Mouse (Mus musculus) thymus, postnatal 4 days (tissue): ENCODE results near the gene Ccnyl1.

ENCODE experiments used
- DNase-seq: peaks from one replicate; pipeline ENCODE4 v3.0.0; 2021

Ccnyl1 gene

DNA sequence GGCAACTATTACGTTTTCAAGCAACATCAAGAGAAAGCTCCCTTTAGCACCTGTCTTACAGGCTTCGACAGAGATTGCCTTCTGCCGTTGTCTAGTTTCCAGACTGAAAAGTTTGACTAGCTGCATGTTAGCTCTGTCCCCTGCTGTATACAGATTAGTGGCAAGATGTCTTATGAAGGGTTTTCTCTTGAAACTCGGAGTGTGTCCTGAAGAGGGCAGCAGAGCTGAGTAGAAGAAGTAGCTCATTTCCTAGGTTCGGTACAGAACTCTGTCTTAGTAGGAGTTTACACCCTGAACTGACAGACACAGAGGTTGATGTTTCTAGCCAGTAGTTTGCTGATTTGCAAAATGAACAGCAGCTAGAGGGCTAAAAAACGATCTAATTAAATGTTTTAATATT lies 15.0 kb downstream of the Ccnyl1 start:
- peak; percentile 81 for DNase-seq

DNA sequence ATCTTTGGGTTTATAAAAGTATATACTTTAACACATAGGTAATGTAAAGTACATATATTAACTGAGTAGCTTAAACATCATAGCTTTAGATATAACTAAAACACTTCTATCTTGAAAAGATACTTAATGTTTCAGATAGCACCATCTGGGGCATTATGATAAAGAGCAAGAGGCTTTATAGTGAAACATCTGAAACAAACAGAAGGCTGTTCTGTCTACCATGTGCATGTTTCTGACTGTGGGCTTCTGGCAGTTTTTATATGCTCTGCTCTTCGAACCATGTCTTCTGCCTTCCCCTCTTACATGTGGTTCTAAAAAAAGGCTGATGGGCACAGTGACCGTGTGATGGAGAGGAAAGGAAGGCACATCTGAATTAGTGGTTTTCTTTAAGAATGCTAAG lies 16.4 kb downstream of the Ccnyl1 start:
- DNase-seq = no peak

DNA sequence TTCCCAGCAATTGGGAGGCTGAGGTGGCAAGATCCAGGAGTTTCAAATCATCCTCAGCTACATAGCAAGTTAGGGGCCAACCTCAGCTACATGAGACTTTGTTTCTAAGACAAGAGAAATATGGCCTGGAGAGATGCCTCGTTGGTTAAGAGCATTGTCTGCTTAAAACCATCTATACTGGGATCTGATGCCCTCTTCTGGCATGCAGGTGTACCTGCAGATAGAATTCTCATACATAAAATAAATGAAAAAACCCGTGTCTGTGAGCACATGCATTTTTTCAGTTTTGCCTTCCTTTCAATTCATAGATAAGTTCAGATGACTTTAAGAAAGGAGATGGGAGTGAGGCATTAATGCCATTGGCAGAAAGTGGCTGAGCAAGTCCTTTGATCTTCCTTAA lies 19.6 kb downstream of the Ccnyl1 start:
- peak; percentile 16 for DNase-seq

DNA sequence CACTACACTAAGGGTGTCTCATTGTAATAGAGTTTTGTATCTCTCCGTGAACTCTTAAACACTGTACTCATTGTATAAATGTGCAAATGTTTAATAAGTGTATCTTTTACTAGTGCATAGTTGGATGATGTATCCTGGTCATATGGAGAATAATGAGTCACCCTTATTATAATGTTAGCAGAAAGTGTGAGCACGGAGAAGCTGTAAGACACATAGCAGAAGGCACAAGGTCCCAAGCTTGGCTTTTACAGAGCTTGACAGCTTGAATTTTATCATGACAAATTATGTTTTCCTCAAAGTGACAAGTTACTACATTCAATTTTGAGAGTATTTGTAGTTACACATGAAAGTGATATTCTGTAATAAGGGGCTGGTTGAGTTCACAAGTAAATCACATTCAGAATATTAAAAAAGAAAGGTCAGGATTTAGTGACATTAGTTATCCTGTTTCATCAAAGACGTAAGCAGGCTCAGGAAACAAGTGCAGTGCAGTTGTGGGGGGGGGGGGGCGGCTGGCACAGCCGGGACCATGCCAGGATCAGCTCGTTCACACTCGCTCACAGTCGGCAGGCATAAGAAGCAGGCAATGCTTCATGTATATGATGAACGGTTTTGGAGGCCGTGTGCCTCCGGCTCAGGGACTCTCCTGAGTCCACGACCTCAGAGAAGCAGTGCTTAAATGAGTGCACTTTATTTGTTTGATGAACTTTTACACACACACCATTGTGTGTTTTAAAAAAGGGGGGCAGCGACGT lies 21.9 kb downstream of the Ccnyl1 start:
- no peak for DNase-seq

DNA sequence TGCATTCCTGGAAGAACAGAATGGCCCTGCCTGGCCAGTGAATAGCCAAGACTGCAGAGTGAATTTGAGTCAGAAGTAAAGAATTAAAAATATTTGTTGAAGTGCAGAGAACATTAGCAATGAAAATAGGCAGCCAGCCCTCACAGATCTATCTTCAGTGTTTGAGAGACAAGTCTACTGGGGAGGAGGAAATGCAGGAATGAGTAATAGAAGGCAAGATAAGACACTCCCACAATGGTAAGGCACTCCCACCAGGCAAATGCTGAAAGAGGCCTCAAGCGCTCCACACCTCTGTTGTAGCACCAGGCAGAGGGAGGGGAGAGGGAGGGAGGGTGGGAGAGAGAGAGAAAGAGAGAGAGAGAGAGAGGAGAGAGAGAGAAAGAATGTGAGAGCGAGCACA lies 25.2 kb downstream of the Ccnyl1 start:
- no peak for DNase-seq

DNA sequence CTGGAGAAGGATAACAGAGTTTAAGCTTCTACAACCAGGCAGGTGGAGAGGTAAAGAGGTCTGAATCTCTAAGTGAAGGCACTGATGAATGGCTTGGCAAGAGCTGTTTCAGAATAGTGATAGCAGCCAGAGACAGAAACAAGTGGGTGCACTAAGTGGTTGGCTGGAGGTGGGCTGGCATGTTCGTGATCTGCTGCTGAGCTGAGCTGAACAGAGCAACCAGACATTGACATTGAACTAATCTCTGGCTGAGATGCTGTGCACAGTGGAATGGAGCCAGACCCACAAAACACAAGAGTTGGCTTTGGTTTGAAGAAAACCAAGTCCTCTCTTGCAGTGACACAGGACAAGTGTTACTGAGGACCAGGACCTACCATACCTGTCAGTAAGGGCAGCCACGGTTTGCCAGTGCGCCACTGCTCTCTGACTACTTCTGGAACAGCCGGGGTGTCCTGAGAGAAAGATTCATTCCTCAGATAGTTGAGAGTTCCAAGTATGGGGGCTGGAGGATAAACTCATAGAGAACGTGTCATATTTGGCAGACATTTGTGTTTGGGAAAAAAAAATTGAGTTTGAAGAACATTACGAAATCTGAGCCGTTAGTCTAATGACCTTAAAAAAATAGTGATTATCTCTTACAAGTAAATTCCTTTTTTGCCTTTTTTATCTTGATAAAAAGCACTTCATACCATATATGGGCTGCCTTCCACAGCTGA lies 26.5 kb downstream of the Ccnyl1 start:
- DNase-seq = no peak

DNA sequence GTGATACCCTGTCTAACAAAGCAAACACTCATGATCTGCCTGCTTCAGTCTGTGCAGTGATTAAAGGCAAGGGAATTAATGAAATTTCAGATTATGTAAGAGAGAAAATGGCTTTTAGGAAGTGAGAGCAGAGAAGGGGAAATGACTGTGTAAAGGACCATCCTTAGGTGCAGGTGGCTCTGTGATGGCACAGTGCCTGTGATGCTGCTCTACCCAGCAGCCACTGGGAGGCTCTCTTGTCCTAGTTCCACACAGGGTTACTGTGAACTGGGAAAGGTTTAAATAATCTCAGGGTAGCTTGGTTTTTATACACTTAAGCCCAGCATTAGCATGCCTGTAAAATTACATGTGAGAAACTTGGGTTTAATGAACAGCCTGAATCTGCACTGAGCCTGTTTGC lies 27.2 kb downstream of the Ccnyl1 start:
- peak; percentile 72 for DNase-seq

DNA sequence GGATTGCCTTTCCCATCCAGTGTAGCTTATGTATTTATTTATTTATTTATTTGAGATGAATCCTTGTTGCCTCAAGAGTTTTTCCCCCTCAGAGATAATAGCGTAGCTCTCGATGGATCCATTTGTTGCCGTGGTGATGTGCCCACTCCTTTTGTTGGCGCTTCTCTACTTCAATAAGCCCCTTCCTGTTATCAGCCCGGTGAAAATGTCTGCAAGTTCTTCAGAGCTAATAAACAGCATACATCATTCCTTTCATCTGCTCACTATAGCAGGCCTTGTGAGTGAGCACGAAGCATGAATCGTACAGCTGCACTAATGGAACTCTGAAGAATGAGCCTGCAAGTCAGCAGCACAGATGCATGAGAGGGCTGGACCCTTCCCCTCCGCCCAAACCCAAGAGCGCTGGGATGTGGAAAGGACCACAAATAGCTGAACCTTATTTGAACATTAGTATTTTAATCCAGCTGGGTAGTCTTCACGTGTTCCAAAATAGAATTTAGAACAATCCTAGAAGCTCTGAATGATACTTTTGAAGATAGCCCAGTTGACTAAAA lies 30.9 kb downstream of the Ccnyl1 start:
- DNase-seq = no peak

DNA sequence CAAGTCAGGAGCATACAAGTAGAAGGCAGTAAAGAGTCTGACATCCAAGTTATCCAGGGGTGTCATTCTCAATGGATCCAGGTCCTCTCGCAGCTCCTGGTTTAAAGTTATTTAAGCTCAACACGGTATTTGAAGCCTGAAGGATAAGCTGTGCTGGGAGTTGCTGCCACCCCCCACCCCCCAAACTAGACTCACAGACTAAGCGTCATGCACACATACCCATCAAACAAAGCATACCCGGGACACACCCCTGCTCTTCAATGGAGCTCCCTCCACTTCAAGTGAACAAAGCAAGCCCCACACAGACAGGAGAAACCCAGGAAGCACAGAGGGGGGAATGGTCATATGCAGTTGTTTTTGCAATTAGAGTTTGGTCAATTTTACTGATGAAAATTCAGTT lies 39.8 kb downstream of the Ccnyl1 start:
- DNase-seq = no peak

DNA sequence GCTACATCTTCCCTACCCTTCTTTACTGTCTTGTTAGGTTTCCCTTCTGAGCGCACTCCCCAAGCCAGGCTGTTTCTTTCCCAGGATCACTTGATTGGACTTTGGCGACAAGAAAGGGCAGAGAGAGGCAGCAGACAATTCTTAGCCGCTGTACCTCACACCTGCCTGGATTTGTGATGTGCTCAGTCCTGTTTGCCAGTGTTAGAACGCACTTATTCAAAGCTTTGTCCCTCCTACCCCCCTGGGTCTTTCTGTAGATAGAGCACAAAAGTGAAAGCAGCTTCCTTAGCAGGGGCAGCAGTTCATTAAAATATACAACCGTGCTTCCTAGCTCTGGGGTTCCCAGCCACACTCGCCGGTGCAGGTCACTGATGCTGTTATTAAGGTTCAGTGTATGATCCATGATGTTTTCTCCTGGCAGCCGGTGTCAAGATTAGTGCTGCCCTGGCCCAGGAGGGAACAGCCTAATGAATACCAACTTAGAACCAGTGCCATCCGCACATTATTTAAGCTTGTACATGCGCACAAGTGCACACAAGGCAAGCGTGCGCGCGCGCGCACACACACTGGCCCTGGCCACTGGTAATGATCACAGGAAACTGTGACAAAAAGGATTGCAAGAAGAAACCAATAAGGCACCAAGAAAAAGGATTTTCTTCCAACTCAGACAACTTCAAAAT lies 41.2 kb downstream of the Ccnyl1 start:
- no peak for DNase-seq

DNA sequence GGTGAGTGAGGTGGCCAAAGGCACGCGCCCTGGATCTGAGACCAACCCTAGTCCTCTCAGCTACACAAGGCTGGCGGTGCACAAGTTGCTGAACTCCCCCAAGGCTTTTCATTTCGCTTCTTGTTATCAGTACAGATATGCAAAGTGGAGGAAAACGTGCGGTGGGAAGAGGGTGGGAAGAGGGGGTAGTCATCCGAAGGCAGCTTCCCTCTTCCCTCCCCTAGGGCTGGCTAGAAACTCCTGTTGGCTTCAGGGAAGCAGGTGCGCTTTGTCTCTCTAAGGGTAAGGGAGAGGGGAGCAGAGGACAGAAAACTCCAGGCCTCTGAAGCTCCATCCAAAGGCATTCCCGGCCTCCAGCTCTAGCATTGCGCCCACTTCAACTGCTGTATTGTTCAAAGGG lies 41.9 kb downstream of the Ccnyl1 start:
- DNase-seq = no peak

DNA sequence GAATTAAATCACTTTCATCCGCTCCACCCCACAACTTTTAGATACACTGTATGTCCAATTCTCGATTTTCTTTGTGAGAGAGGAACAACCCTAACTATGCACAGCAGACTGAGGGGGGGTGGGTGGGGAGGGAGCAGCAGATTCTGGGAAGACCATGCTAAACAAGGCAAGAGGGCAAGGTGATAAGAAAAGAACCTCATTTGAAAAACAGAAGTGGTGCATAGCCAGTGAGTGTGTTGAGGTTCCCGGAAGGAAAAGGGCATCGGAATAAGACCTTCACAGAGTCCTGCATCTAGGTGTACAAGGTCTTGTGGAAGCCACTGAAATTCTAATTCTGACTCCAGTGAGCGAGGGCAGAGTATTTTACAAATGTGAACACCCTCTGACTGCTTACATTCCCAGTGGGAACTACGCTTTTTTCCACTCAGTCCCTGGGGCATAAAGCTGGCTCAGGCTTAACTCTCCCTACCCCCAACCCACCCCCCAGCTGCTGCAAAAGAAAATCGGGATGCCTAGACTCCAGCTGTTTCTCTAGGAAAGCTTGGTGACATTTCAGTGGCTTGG lies 42.5 kb downstream of the Ccnyl1 start:
- no peak for DNase-seq

DNA sequence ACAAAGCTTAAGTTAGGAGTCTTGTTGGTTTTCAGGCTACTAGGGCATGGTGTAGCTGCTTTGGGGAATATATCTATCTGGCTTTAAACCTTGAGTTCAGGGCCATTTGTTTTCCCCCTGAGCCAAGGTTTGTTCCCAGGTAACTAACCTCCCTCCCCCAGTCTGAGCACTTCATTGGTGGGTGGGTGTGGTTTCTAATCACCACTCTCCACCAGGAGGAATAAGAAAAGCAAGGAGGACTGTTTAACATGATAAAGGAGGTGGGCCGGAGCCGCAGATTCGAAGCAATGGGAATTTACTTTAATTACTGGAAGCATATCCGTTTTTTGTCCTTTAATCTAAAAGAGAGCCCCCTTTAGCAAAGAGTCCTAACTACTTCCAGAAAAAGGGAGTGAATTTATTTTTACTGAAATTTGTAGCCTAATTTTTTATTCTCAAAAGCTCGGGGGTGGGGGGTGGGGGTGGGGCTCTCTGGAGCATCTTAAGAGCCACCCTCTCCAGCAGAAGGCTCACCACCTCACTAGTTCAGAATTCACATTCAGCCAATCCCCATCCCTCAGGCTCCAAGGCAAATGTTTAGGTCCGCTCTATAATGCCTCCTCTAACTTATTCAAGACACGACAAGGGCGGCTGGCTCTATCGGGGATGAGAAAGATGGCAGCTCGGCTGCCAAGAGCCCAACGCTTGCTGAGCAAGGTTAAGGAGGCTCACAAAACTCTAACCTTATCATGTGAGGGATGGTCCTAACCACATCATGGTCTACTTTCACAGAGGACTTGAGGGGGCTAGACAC lies 43.4 kb downstream of the Ccnyl1 start:
- no peak for DNase-seq

DNA sequence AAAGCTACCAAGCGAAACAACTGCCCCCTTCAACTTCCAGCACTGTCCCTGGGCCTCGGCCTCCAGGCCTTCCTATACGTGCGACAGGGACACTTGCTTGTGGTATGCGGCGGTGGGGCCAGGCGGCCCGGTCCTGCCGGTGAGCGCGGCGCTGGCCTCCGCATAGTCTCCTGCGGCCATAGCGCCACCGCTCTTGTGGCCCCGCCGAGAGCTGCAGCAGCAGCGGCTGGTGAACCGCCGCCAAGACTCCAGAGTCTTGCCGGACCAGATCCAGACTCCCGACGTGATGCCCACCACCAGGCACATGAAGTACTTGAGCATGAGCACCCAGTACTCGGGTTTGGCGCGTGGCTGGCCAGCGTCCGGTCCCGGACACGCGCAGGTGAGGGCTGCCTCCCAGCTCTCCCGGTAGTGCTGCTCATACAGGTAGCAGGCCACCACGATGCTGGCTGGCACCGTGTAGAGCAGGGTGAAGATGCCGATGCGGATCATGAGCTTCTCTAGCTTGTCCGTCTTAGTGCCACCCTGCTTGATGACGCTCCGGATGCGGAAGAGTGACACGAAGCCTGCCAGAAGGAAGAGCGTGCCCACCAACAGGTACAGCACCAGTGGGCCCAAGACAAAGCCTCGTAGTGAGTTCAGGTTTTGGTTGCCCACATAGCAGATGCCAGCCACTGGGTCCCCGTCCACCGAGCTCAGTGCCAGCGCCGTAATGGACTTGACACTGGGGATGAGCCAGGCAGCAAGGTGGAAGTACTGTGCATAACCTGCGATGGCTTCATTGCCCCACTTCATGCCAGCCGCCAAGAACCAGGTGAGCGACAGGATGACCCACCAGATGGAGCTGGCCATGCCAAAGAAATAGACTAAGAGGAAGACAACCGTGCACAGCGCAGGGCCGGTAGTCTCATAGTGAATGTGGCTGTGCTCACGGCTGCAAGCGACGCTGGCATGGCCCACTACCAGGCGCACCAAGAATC lies 44.8 kb downstream of the Ccnyl1 start:
- DNase-seq = peak; percentile 38

DNA sequence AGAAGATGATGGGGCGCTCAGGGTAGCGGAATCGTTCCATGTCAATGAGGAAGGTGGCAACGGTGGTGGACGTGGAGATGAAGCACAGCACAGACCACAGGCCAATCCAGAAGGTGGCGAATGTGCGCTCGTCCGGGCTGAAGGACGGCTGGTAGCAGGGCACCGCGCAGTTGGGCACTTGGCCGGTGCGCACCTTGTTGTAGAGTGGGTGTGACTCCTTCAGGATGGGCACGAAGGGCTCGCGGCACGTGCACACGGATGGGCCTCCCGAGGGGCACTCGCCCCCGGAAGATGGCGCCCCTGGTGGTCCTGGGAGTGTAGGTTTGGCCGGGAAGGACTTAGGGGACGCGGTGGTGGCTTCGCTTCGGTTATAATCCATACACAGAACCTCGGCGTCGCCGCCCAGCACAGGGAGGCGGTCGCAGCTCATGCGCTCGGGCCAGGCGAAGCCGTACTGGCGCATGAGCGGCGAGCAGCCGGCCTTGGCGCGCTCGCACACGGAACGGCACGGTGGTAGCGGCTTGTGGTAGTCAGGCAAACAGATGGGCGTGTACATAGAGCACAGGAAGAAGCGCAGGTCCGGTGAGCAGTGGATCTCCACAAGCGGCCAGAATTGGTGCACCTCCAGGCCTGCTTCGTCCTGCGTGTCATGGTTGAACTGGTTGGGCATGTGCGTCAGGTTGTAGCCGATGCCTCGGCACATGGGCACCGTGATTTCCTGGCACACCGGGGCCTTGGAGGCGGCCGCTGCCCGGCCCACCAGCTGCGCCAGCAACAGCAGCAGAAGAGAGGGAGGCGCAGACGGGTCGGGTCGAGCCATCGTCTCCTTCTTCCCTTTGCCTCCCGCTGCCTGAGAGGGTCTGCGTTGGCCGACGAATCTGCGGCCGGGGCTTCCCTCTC lies 45.8 kb downstream of the Ccnyl1 start:
- peak; percentile 75 for DNase-seq

DNA sequence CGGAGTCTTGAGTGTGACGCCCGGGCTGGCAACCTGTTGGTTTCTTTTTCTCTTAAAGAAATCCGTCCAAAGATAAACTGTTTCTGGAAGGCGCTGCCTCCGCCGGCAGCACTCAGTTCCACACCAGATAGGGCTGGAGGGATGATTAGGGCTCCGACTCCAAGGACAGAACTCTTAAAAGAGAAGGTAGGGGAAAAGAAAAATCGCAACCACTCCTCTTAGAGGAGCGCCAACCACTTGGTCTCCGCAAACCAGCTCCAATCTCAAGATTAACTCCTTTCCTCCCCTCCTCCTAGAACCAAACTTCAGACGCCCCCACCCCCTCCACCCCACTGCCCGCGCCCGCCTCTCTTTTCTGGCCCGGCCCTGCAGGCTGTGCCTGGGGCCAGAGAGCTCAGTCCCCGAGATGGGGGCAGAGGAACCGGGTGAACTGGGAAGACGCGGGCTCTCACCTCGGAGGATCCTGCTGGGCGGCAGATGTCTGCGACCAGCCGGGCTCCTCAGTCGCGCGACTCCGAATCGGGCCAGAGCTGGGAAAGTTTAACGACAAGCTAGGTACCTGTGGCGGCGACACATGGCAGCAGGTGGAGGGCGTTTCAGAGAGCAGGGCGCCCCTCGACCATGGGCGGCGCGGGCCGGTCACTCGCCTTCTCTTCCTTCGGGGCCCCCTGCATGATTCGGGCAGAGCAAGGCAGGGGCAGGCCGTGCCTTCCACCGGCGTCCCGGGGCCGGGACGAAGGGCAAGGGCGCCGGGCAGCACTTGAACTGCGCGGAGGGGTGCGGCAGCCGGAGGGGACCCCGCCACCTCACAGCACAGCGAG lies 46.6 kb downstream of the Ccnyl1 start:
- DNase-seq = no peak

DNA sequence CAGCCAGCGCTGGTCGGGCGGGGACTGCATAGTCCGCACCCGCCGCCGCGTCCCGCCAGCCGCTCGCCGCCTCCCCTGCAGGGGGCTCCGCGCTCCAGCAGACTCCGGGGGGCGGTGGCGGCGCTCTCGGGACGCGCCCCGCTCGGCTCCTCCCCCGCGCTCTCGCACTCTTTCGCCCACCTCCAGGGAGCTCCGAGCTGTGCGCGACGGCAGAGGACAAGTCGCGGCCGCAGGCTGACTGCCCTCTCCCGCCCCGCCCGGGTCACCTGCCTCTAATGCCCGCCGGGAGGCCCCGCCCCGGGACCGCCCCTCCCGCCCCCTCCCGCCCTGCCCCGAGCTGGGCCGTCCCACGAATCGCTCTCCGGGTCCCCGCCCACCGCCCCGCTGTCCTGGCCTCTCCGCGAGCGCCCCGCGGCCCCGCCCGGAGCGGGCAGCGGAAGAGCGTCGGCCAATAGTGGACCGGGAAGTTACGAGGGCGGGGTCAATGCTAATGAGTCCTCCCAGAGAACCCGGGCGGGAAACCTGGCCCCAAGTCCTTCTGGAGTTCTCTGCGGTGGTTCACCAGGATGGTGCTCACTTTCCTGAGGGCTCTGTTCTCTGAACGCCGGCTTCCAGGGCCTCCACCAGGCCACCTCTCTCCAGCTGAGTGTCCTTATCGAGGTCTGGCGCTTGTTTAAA lies 47.4 kb downstream of the Ccnyl1 start, which contains the start of gene Fzd5:
Gene Fzd5 (minus strand): TSS at position 250 of the 678 bp plus-strand sequence.
- peak; percentile 90 for DNase-seq

DNA sequence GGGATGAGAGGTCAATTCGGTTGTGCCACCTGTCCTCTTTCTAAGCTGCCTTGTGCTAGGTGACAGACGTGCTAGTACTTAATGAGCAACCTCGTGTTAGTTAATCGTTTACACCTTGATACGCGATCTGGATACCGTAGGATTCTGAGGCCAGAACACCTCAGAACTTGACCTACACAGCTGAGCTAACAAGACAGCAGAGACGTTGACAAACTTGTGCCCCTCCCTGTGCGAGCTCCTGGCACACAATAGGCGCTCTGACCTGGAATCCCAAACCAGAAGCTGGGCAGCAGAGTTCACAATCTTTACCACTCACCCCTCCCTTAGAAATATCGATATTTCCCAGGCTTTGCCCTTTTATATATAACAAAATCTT lies 47.9 kb downstream of the Ccnyl1 start:
- DNase-seq = peak; percentile 25

DNA sequence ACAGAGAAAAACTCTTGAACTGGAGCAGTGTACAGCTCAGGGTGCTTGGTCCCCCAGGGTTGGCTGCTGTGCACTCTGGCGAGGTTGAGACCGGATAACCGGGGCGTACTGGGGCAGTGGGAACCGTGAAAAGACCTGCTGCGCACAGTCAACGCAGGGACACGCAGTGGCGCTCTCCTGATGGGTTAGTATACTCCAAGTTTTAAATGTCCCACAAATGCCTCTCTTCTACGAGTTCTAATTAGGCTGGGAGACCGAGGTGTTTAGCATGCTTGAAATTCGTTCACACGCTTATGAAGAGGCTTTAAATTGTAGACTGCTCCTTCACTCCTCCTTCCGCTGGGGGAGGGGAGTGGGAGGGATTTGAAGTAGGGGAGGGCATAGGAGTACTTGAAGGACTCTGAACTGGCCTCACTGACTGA lies 48.4 kb downstream of the Ccnyl1 start:
- peak; percentile 58 for DNase-seq
